Mouse (Mus musculus) urinary bladder, postnatal 25 days (tissue): ENCODE data around the gene Gm20532.
A peak's percentile ranks its signal among the peaks of the same experiment; 100 is the strongest.

Experiments
- DNase-seq: peaks from one replicate; pipeline ENCODE4 v3.0.0; 2022; ENCODE audit warnings: low spot score

The Gm20532 gene

DNA sequence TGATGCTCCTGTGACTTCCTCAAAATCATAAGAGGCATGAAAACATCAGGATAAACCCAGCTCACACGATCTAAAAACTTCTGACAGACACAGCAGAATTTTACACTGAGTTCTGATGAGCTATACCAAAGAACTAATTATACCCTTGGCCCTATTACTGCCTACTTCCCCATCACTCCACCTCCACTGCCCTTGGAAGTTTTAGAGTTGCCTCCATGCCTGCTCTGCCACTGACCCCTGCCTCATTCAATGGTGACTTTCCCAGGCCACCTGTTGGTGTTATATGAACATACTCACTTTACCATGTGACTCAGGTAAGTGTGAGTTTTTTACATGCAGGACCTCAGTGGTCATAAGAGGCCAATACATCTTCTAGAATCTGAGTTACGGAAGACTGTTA is 71.0 kb downstream of the Gm20532 start:
- no peak for DNase-seq

DNA sequence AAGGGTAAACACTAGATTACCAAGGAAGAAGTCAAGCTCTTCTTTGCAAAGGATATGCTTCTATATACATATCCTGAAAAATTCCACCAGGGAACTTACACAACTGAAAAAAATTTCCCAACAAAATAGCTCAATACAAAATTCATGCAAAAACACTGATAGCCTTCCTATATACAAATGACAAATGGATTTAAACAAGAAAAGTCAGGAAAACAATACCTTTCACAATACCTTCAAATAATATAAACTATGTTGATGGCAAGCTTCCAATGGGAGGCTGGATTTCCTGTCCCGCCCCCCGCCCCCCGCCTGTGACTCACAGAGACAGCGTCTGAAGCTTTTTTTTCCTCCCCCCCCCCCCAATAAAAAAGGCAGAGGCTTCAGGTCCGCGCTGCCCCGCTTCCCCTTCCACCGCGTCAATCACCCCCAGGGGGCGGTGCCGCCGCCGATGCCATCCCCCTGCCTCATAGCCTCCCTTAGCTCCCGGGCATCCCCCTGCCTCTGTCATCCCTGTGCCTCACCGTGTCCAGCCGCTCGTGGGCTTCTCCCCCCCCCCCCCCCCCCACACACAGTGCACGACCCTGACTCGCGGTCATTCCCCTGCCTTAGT is 74.8 kb downstream of the Gm20532 start:
- no peak for DNase-seq

DNA sequence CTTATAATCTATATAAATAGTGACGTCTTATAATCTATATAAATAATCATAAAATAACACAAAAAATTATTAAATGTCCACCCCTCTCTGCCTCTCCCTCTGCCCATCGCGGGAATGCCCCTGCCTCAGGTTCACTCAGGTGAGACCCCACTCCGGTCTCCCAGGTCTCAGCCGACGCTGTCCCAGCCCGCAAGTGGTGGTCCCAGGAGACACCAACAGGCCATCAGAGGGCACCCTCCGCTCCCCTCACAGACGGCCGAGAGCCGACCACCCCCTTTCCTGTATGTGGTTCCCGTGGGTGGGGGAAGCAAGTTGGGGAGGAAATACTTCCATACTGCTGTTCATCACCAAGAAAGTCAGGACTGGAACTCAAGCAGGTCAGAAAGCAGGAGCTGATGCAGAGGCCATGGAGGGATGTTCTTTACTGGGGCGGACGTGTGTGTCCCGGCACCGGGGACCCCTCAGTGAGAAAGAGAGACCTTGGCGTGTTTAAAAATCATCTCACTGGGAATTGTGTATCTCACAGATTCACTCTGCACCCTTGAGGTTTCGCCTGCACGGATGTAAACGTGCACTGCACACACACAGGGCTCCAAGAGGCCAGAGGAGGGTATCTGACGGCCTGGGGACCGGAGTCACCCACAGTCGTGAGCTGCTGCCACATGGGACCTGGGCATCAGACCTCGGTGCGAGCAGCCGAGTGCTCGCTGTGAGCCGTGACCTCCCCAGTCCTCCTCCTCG is 75.5 kb downstream of the Gm20532 start:
- no peak for DNase-seq

DNA sequence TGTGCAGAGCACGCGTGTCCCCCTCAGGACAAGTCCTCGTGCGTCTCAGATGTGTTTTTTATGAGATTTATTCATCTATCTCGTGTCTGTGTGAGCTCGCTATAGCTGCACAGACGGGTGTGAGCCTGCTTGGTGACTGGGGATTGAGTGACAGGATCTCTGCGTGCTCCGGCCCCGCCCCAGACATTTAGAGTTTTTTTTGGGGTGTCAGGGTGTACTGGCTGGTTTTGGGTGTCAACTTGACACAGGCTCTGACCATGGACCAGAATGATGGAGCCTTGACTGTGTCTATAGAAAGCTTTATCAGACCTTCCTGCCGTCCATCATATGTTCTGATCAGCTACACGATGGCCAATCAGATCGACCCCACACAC is 76.1 kb downstream of the Gm20532 start:
- no peak for DNase-seq

DNA sequence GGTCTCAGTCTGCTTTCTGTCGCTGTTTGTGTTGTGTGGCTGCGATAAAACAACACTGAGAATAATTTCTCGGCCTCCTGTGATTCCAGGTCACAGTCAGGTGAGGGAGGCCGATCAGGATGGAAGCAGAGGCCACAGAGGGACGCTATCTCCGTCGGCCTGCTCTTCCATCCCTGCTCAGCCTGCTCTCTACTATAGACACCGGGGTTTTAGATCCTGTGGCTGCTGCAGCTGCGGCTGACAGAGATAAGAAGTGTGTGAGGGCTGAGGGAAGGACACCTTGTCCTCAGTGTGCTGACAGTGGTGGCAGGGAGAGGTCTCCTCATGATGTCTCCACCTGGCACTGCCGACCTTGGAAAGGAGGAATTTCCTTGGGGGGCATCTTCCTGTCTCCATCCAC is 76.7 kb downstream of the Gm20532 start:
- DNase-seq = no peak

DNA sequence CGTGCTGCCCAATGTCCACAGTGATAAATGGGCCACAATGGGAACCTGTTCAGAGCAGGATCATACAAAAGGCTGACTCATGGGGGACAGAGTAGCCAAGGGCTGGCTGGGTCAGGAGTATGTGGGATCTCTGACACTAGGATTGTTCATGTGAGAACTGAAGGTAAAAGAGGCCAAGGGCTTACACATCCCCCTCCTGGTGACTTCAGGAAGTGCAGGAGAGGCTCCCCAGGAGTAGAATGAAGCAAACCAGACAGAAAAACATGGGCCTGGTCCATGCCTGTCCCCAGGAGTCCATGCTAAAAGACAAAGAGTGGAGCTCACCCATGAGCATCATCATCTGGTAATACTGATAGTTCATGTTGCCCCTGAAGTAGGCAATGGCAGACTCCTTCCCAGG is 77.1 kb downstream of the Gm20532 start:
- DNase-seq = peak; percentile 55

DNA sequence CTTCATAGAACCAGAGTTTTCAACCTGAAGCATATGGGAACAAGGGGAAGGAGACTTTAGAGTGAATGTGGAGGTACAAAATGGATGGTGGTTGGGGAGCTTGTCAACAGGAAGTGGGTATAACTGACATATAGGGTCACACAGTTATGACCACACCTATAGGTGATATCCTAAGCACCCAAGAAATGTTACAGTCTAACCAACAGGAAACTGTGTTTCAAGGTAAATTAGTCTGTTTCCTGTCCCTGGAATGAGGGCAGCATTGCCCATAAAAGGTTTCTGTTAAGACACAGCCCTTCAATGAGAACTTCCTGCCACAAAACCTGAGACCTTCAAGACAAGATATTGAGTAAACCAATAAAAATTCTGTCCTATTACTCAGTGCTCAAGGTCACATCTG is 82.3 kb downstream of the Gm20532 start:
- DNase-seq = no peak

DNA sequence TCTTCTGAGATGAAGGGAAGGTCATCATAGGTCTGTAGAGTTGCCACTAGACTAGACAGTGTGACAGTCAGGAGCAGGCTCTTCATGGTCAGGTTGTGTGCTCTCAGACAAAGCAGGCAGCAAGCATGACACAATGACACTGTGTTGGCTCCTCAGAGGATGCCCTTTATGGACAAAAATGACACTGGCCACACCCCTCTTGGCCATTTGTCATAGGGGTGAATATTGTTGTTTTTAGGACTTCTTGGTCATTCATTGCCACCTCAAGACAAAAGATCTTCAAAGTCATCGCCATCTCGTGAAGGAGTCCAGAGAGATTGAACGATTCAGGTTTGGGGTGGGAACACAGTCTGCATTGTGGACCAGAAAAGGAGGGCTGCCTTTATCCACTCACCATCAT is 84.7 kb downstream of the Gm20532 start, which contains the start of gene Lcn4:
Gene Lcn4, minus strand, starts transcription at position 101 of the 400 bp plus-strand sequence.
- no peak for DNase-seq
